In genomic region chr9:107696845-107697610, GRCm38 (mm10) we compare ENCODE assay signal across 11 mouse cellular contexts. TPM values are rescaled to one million over a fixed set of nuclear protein-coding genes. Genes with fewer than 3 reads are reported as not detected.
DNase-seq lines count a peak whose midpoint lies in the region; ATAC-seq lines count a peak whose summit lies in the region.
"Had no signal": no experiment of that assay in that cellular context is flagged by ENCODE, and none has a peak within 500 bp of the region (broad histone marks: within the 10 kb centered on the region; RNA-seq: fewer than 3 reads in every experiment).

No protein-coding gene starts in this region.

- ATAC-seq in midbrain, embryonic 11.5 days (ENCODE audit: low FRiP score): peak; percentile 26
- ATAC-seq in midbrain, embryonic 16.5 days: no peak
- ATAC-seq in limb, embryonic 13.5 days (ENCODE audit: low FRiP score, low read depth): no peak
- no peak for ATAC-seq in stomach, embryonic 16.5 days (ENCODE audit: insufficient read depth, low FRiP score)

- DNase-seq in midbrain, embryonic 11.5 days (ENCODE audit: low spot score, missing footprints): peak; percentile 93
- peak; percentile 89 for DNase-seq in hindbrain, embryonic 10.5 days (ENCODE audit: low spot score)
- DNase-seq in left cerebral cortex, adult 8-10 months (ENCODE audit: low spot score in 2 of 2): no peak
- no peak for DNase-seq in left cerebral cortex, postnatal 36 days (ENCODE audit: low spot score in 2 of 2)
- DNase-seq: cerebellum, adult 18-20 months had no signal

- H3K4me3 ChIP-seq in midbrain, embryonic 11.5 days (ENCODE audit: low read depth, low read length): no peak overlapping the region
- H3K4me3 ChIP-seq in midbrain, embryonic 16.5 days (ENCODE audit: low read depth, low read length): no peak overlapping the region
- peak overlapping the region; percentile 31 for H3K4me3 ChIP-seq in hindbrain, embryonic 10.5 days
- no peak overlapping the region for H3K4me3 ChIP-seq in limb, embryonic 13.5 days
- no peak overlapping the region for H3K4me3 ChIP-seq in stomach, embryonic 16.5 days (replicated peaks; ENCODE audit: low read length)
- H3K4me3 ChIP-seq: hindbrain, embryonic 15.5 days had no signal

- peak overlapping the region; percentile 32; the same call in 1 of the 2 replicates for H3K4me2 ChIP-seq in midbrain, embryonic 11.5 days
- H3K4me2 ChIP-seq in midbrain, embryonic 16.5 days (ENCODE audit: low read length): no peak overlapping the region
- no peak overlapping the region for H3K4me2 ChIP-seq in limb, embryonic 13.5 days (replicated peaks)
- peak overlapping the region; percentile 5; the same call in 1 of the 2 replicates for H3K4me2 ChIP-seq in stomach, embryonic 16.5 days (ENCODE audit: low read depth, low read length)

- 7% methylated on average over 9 of the region's 9 CpGs for WGBS in midbrain, embryonic 11.5 days
- 22% methylated on average over 9 of the region's 9 CpGs for WGBS in midbrain, embryonic 16.5 days
- WGBS in hindbrain, embryonic 10.5 days: 16% methylated on average over 9 of the region's 9 CpGs
- 53% methylated on average over 9 of the region's 9 CpGs for WGBS in limb, embryonic 13.5 days
- 50% methylated on average over 9 of the region's 9 CpGs for WGBS in stomach, embryonic 16.5 days

- H3K27ac ChIP-seq in midbrain, embryonic 11.5 days (ENCODE audit: low read depth, low read length): peak overlapping the region; percentile 81
- no peak overlapping the region; the same call in 1 of the 2 replicates for H3K27ac ChIP-seq in midbrain, embryonic 16.5 days (ENCODE audit: low read length)
- peak overlapping the region; percentile 84 for H3K27ac ChIP-seq in hindbrain, embryonic 10.5 days
- H3K27ac ChIP-seq in limb, embryonic 13.5 days: peak overlapping the region; percentile 15; the same call in 1 of the 2 replicates
- H3K27ac ChIP-seq in stomach, embryonic 16.5 days (ENCODE audit: low read length): peak overlapping the region; percentile 85

- H3K36me3 ChIP-seq in midbrain, embryonic 11.5 days (ENCODE audit: control insufficient read depth, insufficient read depth, low read length): peaks cover 4% of the 10 kb centered on the region; the same call in 1 of the 2 replicates
- H3K36me3 ChIP-seq in midbrain, embryonic 16.5 days (ENCODE audit: control insufficient read depth, insufficient read depth, low read length): peaks cover 2% of the 10 kb centered on the region; the same call in 1 of the 2 replicates
- peaks cover 56% of the 10 kb centered on the region for H3K36me3 ChIP-seq in hindbrain, embryonic 10.5 days
- H3K36me3 ChIP-seq in limb, embryonic 13.5 days: peaks cover 63% of the 10 kb centered on the region
- H3K36me3 ChIP-seq in stomach, embryonic 16.5 days (ENCODE audit: control insufficient read depth, insufficient read depth, low read length): peaks cover 2% of the 10 kb centered on the region; the same call in 1 of the 2 replicates

- intact Hi-C loops in left cerebral cortex, postnatal 36 days (cut with DNase I): no loop called here

- no peaks in the 10 kb centered on the region for H3K27me3 ChIP-seq in midbrain, embryonic 11.5 days (ENCODE audit: control insufficient read depth, insufficient read depth, low read length)
- no peaks in the 10 kb centered on the region for H3K27me3 ChIP-seq in midbrain, embryonic 16.5 days (ENCODE audit: control insufficient read depth, insufficient read depth, low read depth, low read length)
- H3K27me3 ChIP-seq in hindbrain, embryonic 10.5 days (ENCODE audit: insufficient read depth, poor library complexity, severe bottlenecking): peaks cover 60% of the 10 kb centered on the region
- H3K27me3 ChIP-seq in limb, embryonic 13.5 days: no peaks in the 10 kb centered on the region
- no peaks in the 10 kb centered on the region for H3K27me3 ChIP-seq in stomach, embryonic 16.5 days (ENCODE audit: control insufficient read depth, insufficient read depth, low read length)
- H3K27me3 ChIP-seq: hindbrain, embryonic 15.5 days had no signal

- peaks cover 67% of the 10 kb centered on the region for H3K4me1 ChIP-seq in midbrain, embryonic 11.5 days (ENCODE audit: control insufficient read depth, insufficient read depth, low read length)
- peaks cover 50% of the 10 kb centered on the region for H3K4me1 ChIP-seq in midbrain, embryonic 16.5 days (ENCODE audit: control insufficient read depth, insufficient read depth, low read length)
- peaks cover 93% of the 10 kb centered on the region for H3K4me1 ChIP-seq in hindbrain, embryonic 10.5 days (replicated peaks)
- peaks cover 69% of the 10 kb centered on the region for H3K4me1 ChIP-seq in limb, embryonic 13.5 days
- peaks cover 81% of the 10 kb centered on the region for H3K4me1 ChIP-seq in stomach, embryonic 16.5 days (ENCODE audit: control insufficient read depth, insufficient read depth, low read length)

- no peaks in the 10 kb centered on the region for H3K9me3 ChIP-seq in midbrain, embryonic 11.5 days (ENCODE audit: control insufficient read depth, low read length)
- H3K9me3 ChIP-seq in midbrain, embryonic 16.5 days (replicated peaks; ENCODE audit: control insufficient read depth, low read length, poor library complexity, severe bottlenecking): no peaks in the 10 kb centered on the region
- H3K9me3 ChIP-seq in hindbrain, embryonic 10.5 days: no peaks in the 10 kb centered on the region
- H3K9me3 ChIP-seq in limb, embryonic 13.5 days: no peaks in the 10 kb centered on the region
- no peaks in the 10 kb centered on the region for H3K9me3 ChIP-seq in stomach, embryonic 16.5 days (replicated peaks; ENCODE audit: control insufficient read depth, low read length)
- H3K9me3 ChIP-seq: hindbrain, embryonic 15.5 days had no signal

- peak overlapping the region; percentile 36; the same call in 1 of the 2 replicates for H3K9ac ChIP-seq in midbrain, embryonic 11.5 days (ENCODE audit: low read length)
- no peak overlapping the region for H3K9ac ChIP-seq in midbrain, embryonic 16.5 days (ENCODE audit: low read depth, low read length)
- 0 out of 2 replicates have a peak overlapping the region, but pooled peaks have one; percentile 21 for H3K9ac ChIP-seq in limb, embryonic 13.5 days
- peak overlapping the region; percentile 47 for H3K9ac ChIP-seq in stomach, embryonic 16.5 days (ENCODE audit: low read length)
- H3K9ac ChIP-seq: hindbrain, embryonic 15.5 days had no signal

RNA-seq across cellular contexts. Expression of gene Sema3f, which starts 13.2 kb away (rescaled TPM):
- 9.6 and 11.9 TPM in 2 replicates for polyA plus RNA-seq in midbrain, embryonic 11.5 days (2014; fragmentation: Nextera tagmentation; extraction: Ambion mirVana)
- polyA plus RNA-seq in midbrain, embryonic 16.5 days (2015; fragmentation: Nextera tagmentation; extraction: Ambion mirVana): 16.6 and 19.2 TPM in 2 replicates
- polyA plus RNA-seq in hindbrain, embryonic 10.5 days (2016; fragmentation: Nextera tagmentation; extraction: Ambion mirVana): 14.5 and 16.4 TPM in 2 replicates
- polyA plus RNA-seq in limb, embryonic 13.5 days (2015; fragmentation: Nextera tagmentation; extraction: Ambion mirVana): 31.8 and 32.1 TPM in 2 replicates
- 15.1 and 16.8 TPM in 2 replicates for polyA plus RNA-seq in stomach, embryonic 16.5 days (2015; fragmentation: Nextera tagmentation; extraction: Ambion mirVana)
- total RNA-seq in left cerebral cortex, adult 8-10 months (2022): 10 to 100 TPM; 14.5 to 17.6 (median 16.0) TPM
- total RNA-seq in left cerebral cortex, postnatal 36 days (2021): 10 to 100 TPM; 16.6 to 17.2 TPM
- total RNA-seq: megakaryocyte, adult 5-6 weeks; MEL had no signal

RNA-seq across cellular contexts. Expression of gene Gnat1, which starts 17.5 kb away (rescaled TPM):
- polyA plus RNA-seq in midbrain, embryonic 11.5 days (2014; fragmentation: Nextera tagmentation; extraction: Ambion mirVana): 1.1 and 1.4 TPM in 2 replicates
- polyA plus RNA-seq in midbrain, embryonic 16.5 days (2015; fragmentation: Nextera tagmentation; extraction: Ambion mirVana): 1.6 and 2.2 TPM in 2 replicates
- 2.6 and 3.1 TPM in 2 replicates for polyA plus RNA-seq in hindbrain, embryonic 10.5 days (2016; fragmentation: Nextera tagmentation; extraction: Ambion mirVana)
- 0.74 and 1.0 TPM in 2 replicates for polyA plus RNA-seq in limb, embryonic 13.5 days (2015; fragmentation: Nextera tagmentation; extraction: Ambion mirVana)
- polyA plus RNA-seq in stomach, embryonic 16.5 days (2015; fragmentation: Nextera tagmentation; extraction: Ambion mirVana): 0.42 and 2.0 TPM in 2 replicates
- 1 to 10 TPM in 1 of 4 experiments, under 1 TPM in 3; 0.32 to 1.0 (median 0.62) TPM for total RNA-seq in left cerebral cortex, adult 8-10 months (2022)
- 1 to 10 TPM in 1 of 2 experiments, under 1 TPM in 1; 0.41 to 1.2 TPM for total RNA-seq in left cerebral cortex, postnatal 36 days (2021)
- total RNA-seq: megakaryocyte, adult 5-6 weeks had no signal

RNA-seq across cellular contexts. Expression of gene Slc38a3, which starts 27.7 kb away (rescaled TPM):
- 11.2 and 11.7 TPM in 2 replicates for polyA plus RNA-seq in midbrain, embryonic 11.5 days (2014; fragmentation: Nextera tagmentation; extraction: Ambion mirVana)
- 31.1 and 34.0 TPM in 2 replicates for polyA plus RNA-seq in midbrain, embryonic 16.5 days (2015; fragmentation: Nextera tagmentation; extraction: Ambion mirVana)
- 6.4 and 7.2 TPM in 2 replicates for polyA plus RNA-seq in hindbrain, embryonic 10.5 days (2016; fragmentation: Nextera tagmentation; extraction: Ambion mirVana)
- polyA plus RNA-seq in limb, embryonic 13.5 days (2015; fragmentation: Nextera tagmentation; extraction: Ambion mirVana): 4.3 and 5.3 TPM in 2 replicates
- 13.0 and 15.1 TPM in 2 replicates for polyA plus RNA-seq in stomach, embryonic 16.5 days (2015; fragmentation: Nextera tagmentation; extraction: Ambion mirVana)
- 10 to 100 TPM; 82.5 to 94.5 (median 86.9) TPM for total RNA-seq in left cerebral cortex, adult 8-10 months (2022)
- total RNA-seq in left cerebral cortex, postnatal 36 days (2021): 10 to 100 TPM; 66.3 to 66.8 TPM
- total RNA-seq: megakaryocyte, adult 5-6 weeks; MEL had no signal

Comparison
In these comparisons a context has a peak if more than half of its experiments do, and no peak if none do; other contexts are left out.
1. H3K4me2 ChIP-seq: peak in midbrain, embryonic 11.5 days (single experiment) and stomach, embryonic 16.5 days (single experiment); none in midbrain, embryonic 16.5 days (single experiment) and limb, embryonic 13.5 days (single experiment).
2. DNase-seq: peak in midbrain, embryonic 11.5 days (single experiment) and hindbrain, embryonic 10.5 days (single experiment); none in left cerebral cortex, adult 8-10 months (0 of 2) and left cerebral cortex, postnatal 36 days (0 of 2).